Mouse (Mus musculus): ENCODE measurements around the gene Gpc6. TPM values are rescaled to one million over a fixed set of nuclear protein-coding genes. Genes with fewer than 3 reads are reported as not detected.

The Gpc6 gene
- total and polyA plus RNA-seq, 3 experiments: not detected

- H3K4me1 ChIP-seq (ENCODE audit: control insufficient read depth in 1 of 2, insufficient read depth in 2 of 2, low read length in 2 of 2): no peaks in the 10 kb centered on the region
- H3K9ac ChIP-seq (ENCODE audit: control insufficient read depth, low read depth, low read length, poor library complexity, severe bottlenecking): no peak overlapping the region
- no peaks in the 10 kb centered on the region for H3K27me3 ChIP-seq (ENCODE audit: control insufficient read depth in 1 of 2, insufficient read depth in 2 of 2, low read length in 2 of 2)
- H3K4me3 ChIP-seq (ENCODE audit: control insufficient read depth in 1 of 2, insufficient read depth in 1 of 2, low read depth in 2 of 2, low read length in 2 of 2): no peak overlapping the region
- H3K79me2 ChIP-seq (ENCODE audit: control insufficient read depth, insufficient read depth, low read length, poor library complexity): no peaks in the 10 kb centered on the region
- no peaks in the 10 kb centered on the region for H3K36me3 ChIP-seq (ENCODE audit: control insufficient read depth in 1 of 2, insufficient read depth in 2 of 2, low read length in 2 of 2)
- no peaks in the 10 kb centered on the region for H3K9me3 ChIP-seq (replicated peaks; ENCODE audit: insufficient read depth, low read length)
- no peak for DNase-seq (ENCODE audit: low read depth, low spot score)
- H3K27ac ChIP-seq (ENCODE audit: control insufficient read depth, low read depth, low read length): no peak overlapping the region
- TF ChIP-seq TAL1 (IDR thresholded peaks at IDR 0.05; ENCODE audit: low read length) (no peak), MYC (IDR thresholded peaks at IDR 0.05; ENCODE audit: low read depth, low read length) (no peak), SIN3A (IDR thresholded peaks at IDR 0.05; ENCODE audit: low read length) (no peak), UBTF (IDR thresholded peaks at IDR 0.05; ENCODE audit: borderline replicate concordance, insufficient read depth, low read depth, low read length) (no peak), TBP (IDR thresholded peaks at IDR 0.05; ENCODE audit: low read depth, low read length) (no peak), MYB (IDR thresholded peaks at IDR 0.05; ENCODE audit: low read depth, low read length) (no peak), CHD2 (IDR thresholded peaks at IDR 0.05; ENCODE audit: low read length) (no peak), CTCF (IDR thresholded peaks at IDR 0.05 in 2 of 3, conservative IDR thresholded peaks at IDR 0.05 in 1 of 3; ENCODE audit: control insufficient read depth in 1 of 3, insufficient read depth in 1 of 3, low read depth in 2 of 3, low read length in 3 of 3, poor library complexity in 1 of 3, severe bottlenecking in 1 of 3) (no peak), ELF1 (IDR thresholded peaks at IDR 0.05; ENCODE audit: low read depth, low read length) (no peak), MAZ (IDR thresholded peaks at IDR 0.05; ENCODE audit: low read depth, low read length) (no peak), POLR2AphosphoS2 (IDR thresholded peaks at IDR 0.05; ENCODE audit: low read length) (no peak), GABPA (IDR thresholded peaks at IDR 0.05; ENCODE audit: low read depth, low read length) (no peak), HCFC1 (IDR thresholded peaks at IDR 0.05; ENCODE audit: low read depth, low read length) (no peak), ZC3H11A (IDR thresholded peaks at IDR 0.05; ENCODE audit: low read depth, low read length) (no peak), USF1 (IDR thresholded peaks at IDR 0.05; ENCODE audit: low read depth, low read length) (no peak)
Observed at GRCm38 (mm10) chr14:117050877-117051276, 125.8 kb downstream of the Gpc6 start.

GRCm38 (mm10) chr14:117053361-117053760 is 128.2 kb downstream of the Gpc6 start:
- H3K36me3 ChIP-seq (ENCODE audit: control insufficient read depth in 1 of 2, insufficient read depth in 2 of 2, low read length in 2 of 2): no peaks in the 10 kb centered on the region
- H3K4me1 ChIP-seq (ENCODE audit: control insufficient read depth in 1 of 2, insufficient read depth in 2 of 2, low read length in 2 of 2): no peaks in the 10 kb centered on the region
- H3K79me2 ChIP-seq (ENCODE audit: control insufficient read depth, insufficient read depth, low read length, poor library complexity): no peaks in the 10 kb centered on the region
- H3K9ac ChIP-seq (ENCODE audit: control insufficient read depth, low read depth, low read length, poor library complexity, severe bottlenecking): no peak overlapping the region
- TF ChIP-seq ZC3H11A (IDR thresholded peaks at IDR 0.05; ENCODE audit: low read depth, low read length) (no peak), KAT2A (conservative IDR thresholded peaks at IDR 0.05; ENCODE audit: low read depth, low read length) (no peak), RAD21 (IDR thresholded peaks at IDR 0.05; ENCODE audit: low read depth, low read length) (no peak), ZMIZ1 (IDR thresholded peaks at IDR 0.05; ENCODE audit: low read depth, low read length) (no peak)
- H3K4me3 ChIP-seq (ENCODE audit: control insufficient read depth in 1 of 2, insufficient read depth in 1 of 2, low read depth in 2 of 2, low read length in 2 of 2): no peak overlapping the region
- no peak for DNase-seq (ENCODE audit: low read depth, low spot score)
- H3K9me3 ChIP-seq (replicated peaks; ENCODE audit: insufficient read depth, low read length): no peaks in the 10 kb centered on the region
- H3K27ac ChIP-seq (ENCODE audit: control insufficient read depth, low read depth, low read length): no peak overlapping the region
- no peaks in the 10 kb centered on the region for H3K27me3 ChIP-seq (ENCODE audit: control insufficient read depth in 1 of 2, insufficient read depth in 2 of 2, low read length in 2 of 2)
